Mouse (Mus musculus): ENCODE measurements around the gene Slc27a1. TPM values are rescaled to one million over a fixed set of nuclear protein-coding genes. Genes with fewer than 3 reads are reported as not detected.

Slc27a1 gene
- polyA plus RNA-seq, 1 experiment from 2014 or later = 4.1 TPM

DNA sequence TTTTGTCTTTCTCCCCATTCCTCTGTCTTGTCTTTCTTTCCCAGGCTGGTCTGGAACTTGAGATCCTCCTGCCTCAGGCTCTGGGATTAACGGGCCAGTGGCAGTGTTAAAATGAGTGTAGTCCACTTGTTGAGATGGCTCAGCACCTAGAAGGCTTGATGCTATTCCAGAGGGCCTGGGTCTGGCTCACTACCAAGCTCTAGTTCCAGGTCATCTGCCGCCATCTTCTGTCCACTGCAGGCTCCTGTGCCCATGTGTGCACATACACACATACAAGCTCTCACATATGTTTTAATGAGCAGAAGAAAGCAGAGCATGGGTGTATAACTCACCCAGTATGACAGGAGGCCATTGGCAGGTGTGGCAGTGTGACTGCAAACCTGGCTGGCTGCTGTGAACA, 3.4 kb downstream of the Slc27a1 start:
- no peak overlapping the region for H3K4me3 ChIP-seq
- peaks cover 49% of the 10 kb centered on the region for H3K27me3 ChIP-seq (replicated peaks)
- H3K4me1 ChIP-seq = peaks cover 21% of the 10 kb centered on the region
- H3K27ac ChIP-seq = no peak overlapping the region
- no peak overlapping the region for H3K4me2 ChIP-seq
- ATAC-seq = no peak
- H3K9me3 ChIP-seq (replicated peaks) = no peaks in the 10 kb centered on the region
- H3K9ac ChIP-seq = no peak overlapping the region
- no peaks in the 10 kb centered on the region for H3K36me3 ChIP-seq
- WGBS (ENCODE audit: insufficient replicate concordance) = 64% methylated on average over 2 of the region's 2 CpGs

DNA sequence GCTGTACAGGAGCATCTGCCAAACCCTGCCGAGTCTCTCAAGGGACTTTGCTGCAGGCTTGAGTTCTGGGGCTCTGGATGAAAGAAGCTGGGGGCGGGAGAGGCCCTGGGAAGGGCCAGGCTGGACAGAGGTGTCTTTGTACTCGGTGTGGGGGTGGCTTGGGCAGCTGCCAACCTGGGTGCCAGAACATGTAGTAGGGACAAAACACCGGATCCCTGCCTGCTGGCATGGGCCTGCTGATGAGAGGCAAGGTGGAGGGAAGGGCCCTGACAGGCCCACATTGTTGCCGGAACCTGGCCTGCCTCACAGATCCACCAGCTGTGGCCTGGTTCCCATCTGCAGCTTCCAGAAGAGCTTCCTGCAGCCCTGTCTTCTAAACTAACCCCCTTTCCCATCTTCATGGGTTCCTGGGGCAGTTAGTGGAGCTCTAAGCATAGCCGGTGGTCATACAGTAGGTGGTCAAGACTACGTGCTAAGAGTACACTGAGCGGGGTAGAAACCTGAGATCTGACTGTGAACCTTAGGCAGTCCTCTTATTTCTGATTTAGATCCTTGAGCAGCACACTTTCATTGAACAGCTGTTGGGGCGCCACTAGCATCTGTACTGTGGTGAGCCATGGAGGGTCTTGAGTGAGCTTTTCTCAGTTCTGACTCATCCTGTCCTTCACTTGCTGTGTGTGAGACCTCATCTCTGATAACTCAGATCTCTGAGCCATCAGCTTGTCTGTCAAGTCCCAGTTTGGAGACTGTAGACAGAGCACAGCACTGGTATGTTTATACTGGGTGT, 4.4 kb downstream of the Slc27a1 start:
- Histone ChIP-seq H3K9ac (no peak overlapping the region), H3K36me3 (no peaks in the 10 kb centered on the region), H3K27me3 (replicated peaks) (peaks cover 40% of the 10 kb centered on the region), H3K4me3 (no peak overlapping the region), H3K4me1 (peaks cover 21% of the 10 kb centered on the region), H3K27ac (no peak overlapping the region), H3K9me3 (replicated peaks) (no peaks in the 10 kb centered on the region), H3K4me2 (no peak overlapping the region)
- no peak for ATAC-seq
- WGBS (ENCODE audit: insufficient replicate concordance) = 76% methylated on average over 9 of the region's 9 CpGs

DNA sequence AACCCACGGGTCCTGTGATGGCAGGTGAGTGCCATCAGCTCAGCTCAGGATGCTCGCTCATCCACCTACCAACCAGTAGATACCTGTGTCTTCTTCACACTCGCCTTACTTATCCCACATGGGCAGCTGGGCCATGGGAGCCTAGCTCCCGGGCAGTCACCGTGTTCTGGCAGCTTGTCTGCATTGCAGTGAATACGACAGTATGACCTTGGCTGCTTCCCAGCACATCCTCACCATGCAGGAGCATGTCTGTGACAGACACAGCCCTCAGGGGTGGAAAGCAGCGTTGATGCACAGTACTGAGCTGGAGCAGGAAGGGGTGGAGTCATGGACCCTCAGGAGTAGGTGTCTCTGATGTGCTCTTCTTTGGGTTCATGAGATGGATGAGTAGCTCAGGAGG, 5.7 kb downstream of the Slc27a1 start:
- WGBS (ENCODE audit: insufficient replicate concordance) = 60% methylated on average over 7 of the region's 7 CpGs
- no peaks in the 10 kb centered on the region for H3K36me3 ChIP-seq

DNA sequence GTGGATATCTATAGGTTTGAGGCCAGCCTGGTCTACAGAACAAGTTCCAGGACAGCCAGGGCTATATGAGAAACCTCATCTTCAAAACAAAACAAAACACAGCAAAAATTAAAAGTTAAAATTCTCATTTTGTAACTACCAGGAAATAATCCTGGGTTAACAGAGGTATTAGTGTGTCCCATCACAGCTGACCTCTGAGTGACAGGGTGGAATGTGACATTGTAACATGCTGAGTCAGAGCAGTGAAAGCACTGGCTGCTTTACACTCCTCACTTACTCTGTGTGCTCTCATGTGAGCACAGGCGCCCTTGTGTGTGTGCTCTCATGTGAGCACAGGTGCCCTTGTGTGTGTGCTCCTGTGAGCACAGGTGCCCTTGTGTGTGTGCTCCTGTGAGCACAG, 6.3 kb downstream of the Slc27a1 start:
- peaks cover 11% of the 10 kb centered on the region for H3K4me1 ChIP-seq
- H3K4me3 ChIP-seq = no peak overlapping the region
- 56% methylated on average over 1 of the region's 1 CpGs for WGBS (ENCODE audit: insufficient replicate concordance)
- no peaks in the 10 kb centered on the region for H3K36me3 ChIP-seq
- ATAC-seq = no peak
- no peak overlapping the region for H3K9ac ChIP-seq
- peaks cover 20% of the 10 kb centered on the region for H3K27me3 ChIP-seq (replicated peaks)
- H3K9me3 ChIP-seq (replicated peaks) = no peaks in the 10 kb centered on the region
- H3K27ac ChIP-seq = no peak overlapping the region
- H3K4me2 ChIP-seq = no peak overlapping the region

More for the DNA sequence above, 5.7 kb downstream of the Slc27a1 start:
- Histone ChIP-seq H3K27me3 (replicated peaks) (peaks cover 26% of the 10 kb centered on the region), H3K4me3 (no peak overlapping the region), H3K9me3 (replicated peaks) (no peaks in the 10 kb centered on the region), H3K4me2 (no peak overlapping the region), H3K27ac (no peak overlapping the region), H3K9ac (no peak overlapping the region), H3K4me1 (peaks cover 17% of the 10 kb centered on the region)
- ATAC-seq = no peak

DNA sequence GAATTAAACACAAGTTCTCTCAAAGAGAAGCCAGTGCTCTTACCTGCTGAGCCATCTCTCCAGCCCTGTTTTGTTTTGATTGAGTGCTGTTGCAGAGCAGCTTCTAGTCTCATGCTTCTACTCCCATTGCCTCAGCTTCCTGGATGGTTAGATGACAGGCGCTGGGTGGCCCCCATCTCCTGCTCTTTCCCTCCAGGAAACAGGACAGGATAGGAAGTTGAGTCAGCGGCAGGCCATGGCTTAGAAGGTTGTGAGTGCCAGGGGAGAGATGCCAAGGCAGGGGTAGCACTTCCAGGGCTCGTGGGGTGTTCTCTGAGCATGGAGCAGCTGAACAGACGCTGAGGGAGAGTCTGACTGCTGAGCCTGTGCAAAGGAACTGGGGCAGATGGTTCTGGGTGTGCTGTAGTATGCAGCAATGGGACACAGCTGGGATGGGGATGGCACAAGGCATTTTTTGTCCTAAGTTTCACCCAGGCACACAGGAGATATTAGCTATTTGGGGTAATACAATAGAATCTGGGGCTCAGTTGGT, 9.2 kb downstream of the Slc27a1 start:
- 50% methylated on average over 4 of the region's 4 CpGs for WGBS (ENCODE audit: insufficient replicate concordance)
- ATAC-seq = no peak

DNA sequence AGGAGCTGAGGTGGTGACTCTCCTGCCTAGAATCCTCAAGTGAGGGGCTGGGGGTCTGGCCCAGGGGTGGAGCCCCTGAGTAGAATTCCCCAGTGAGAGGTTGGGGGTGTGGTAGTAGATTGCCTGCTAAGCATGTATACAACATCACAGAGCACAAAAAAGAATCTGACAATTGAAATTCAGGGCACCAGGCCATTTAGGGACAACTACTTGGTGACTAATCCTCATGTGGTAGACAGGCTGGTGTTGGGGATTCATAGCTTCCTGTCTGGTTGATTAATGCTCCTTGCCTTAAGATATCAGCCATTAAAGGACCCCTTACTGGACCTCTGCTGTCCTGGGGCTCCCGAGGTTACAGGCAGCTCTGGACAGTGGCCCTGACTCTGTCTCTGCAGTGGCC, 10.3 kb downstream of the Slc27a1 start:
- no peak overlapping the region for H3K4me2 ChIP-seq
- no peaks in the 10 kb centered on the region for H3K9me3 ChIP-seq (replicated peaks)
- peaks cover 12% of the 10 kb centered on the region for H3K27me3 ChIP-seq (replicated peaks)
- 55% methylated on average over 1 of the region's 1 CpGs for WGBS (ENCODE audit: insufficient replicate concordance)
- H3K27ac ChIP-seq = no peak overlapping the region
- no peak for ATAC-seq
- no peaks in the 10 kb centered on the region for H3K36me3 ChIP-seq
- H3K4me3 ChIP-seq = no peak overlapping the region
- H3K9ac ChIP-seq = no peak overlapping the region
- H3K4me1 ChIP-seq = no peaks in the 10 kb centered on the region

More for the DNA sequence above, 9.2 kb downstream of the Slc27a1 start:
- H3K4me3 ChIP-seq = no peak overlapping the region
- no peak overlapping the region for H3K27ac ChIP-seq
- peaks cover 6% of the 10 kb centered on the region; the same call in 1 of the 2 replicates for H3K27me3 ChIP-seq (replicated peaks)
- no peak overlapping the region for H3K4me2 ChIP-seq
- H3K9me3 ChIP-seq (replicated peaks) = no peaks in the 10 kb centered on the region
- H3K9ac ChIP-seq = no peak overlapping the region
- no peaks in the 10 kb centered on the region for H3K4me1 ChIP-seq
- H3K36me3 ChIP-seq = no peaks in the 10 kb centered on the region

DNA sequence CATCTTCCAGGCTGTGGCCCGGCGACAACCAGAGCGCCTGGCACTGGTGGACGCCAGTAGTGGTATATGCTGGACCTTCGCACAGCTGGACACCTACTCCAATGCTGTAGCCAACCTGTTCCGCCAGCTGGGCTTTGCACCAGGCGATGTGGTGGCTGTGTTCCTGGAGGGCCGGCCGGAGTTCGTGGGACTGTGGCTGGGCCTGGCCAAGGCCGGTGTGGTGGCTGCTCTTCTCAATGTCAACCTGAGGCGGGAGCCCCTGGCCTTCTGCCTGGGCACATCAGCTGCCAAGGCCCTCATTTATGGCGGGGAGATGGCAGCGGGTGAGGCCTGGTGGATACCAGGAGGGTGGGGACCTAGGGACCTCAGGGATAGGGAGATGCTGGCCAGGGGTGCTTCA, 10.8 kb downstream of the Slc27a1 start:
- ATAC-seq = no peak
- H3K4me2 ChIP-seq = no peak overlapping the region
- peaks cover 16% of the 10 kb centered on the region for H3K27me3 ChIP-seq (replicated peaks)
- H3K9ac ChIP-seq = no peak overlapping the region
- H3K4me3 ChIP-seq = no peak overlapping the region
- H3K4me1 ChIP-seq = no peaks in the 10 kb centered on the region
- H3K36me3 ChIP-seq = no peaks in the 10 kb centered on the region
- H3K27ac ChIP-seq = no peak overlapping the region
- no peaks in the 10 kb centered on the region for H3K9me3 ChIP-seq (replicated peaks)
- WGBS (ENCODE audit: insufficient replicate concordance) = 85% methylated on average over 14 of the region's 14 CpGs

DNA sequence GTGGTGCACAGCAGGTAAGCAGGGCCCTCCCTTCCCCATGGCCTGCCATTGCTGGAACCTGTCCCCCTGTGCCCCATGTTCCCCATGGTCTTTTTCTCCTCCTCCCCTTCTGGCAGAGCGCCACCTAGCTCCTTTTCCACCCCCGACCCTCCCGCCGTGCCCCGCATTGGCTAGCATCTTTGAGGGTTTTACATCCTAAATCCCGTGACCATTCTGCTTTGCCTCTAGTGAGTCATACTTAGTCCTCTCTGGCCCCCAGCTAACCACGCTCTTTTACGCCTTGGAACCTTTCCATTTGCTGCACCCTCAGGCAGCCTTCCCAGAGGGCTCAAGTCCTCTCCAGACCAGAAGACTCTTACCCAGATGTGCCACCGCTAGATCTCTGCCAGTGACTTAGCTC, 11.5 kb downstream of the Slc27a1 start:
- 58% methylated on average over 9 of the region's 9 CpGs for WGBS (ENCODE audit: insufficient replicate concordance)
- no peaks in the 10 kb centered on the region for H3K4me1 ChIP-seq
- peaks cover 20% of the 10 kb centered on the region for H3K27me3 ChIP-seq (replicated peaks)
- H3K27ac ChIP-seq = no peak overlapping the region
- ATAC-seq = no peak
- no peaks in the 10 kb centered on the region for H3K9me3 ChIP-seq (replicated peaks)
- 0 out of 2 replicates have a peak, but pooled peaks cover 1% of the 10 kb centered on the region for H3K36me3 ChIP-seq
- H3K9ac ChIP-seq = no peak overlapping the region
- no peak overlapping the region for H3K4me3 ChIP-seq
- H3K4me2 ChIP-seq = no peak overlapping the region

DNA sequence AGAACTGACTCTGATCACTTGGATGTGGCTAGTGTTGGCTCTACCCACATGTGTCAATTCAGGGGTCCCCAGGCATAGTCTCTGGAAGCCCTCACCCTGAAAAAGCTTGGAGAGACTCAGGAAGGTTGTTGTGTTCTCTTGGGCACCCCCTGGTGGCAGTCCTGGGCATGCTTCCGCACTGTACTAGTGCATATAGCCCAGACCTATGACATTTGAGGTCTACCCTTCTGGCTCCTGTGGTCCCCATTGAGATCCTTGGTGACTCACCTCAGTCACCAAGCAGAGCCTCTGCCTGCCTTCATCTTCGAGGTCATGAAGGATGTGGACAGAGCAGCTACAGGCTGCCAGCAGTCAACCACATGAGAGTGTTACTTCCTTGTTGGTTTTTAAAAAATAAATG, 18.2 kb downstream of the Slc27a1 start:
- Histone ChIP-seq H3K27me3 (replicated peaks) (peaks cover 14% of the 10 kb centered on the region), H3K9ac (no peak overlapping the region), H3K4me1 (peaks cover 18% of the 10 kb centered on the region), H3K36me3 (0 out of 2 replicates have a peak, but pooled peaks cover 4% of the 10 kb centered on the region), H3K4me2 (no peak overlapping the region), H3K9me3 (replicated peaks) (no peaks in the 10 kb centered on the region), H3K4me3 (no peak overlapping the region), H3K27ac (no peak overlapping the region)
- WGBS (ENCODE audit: insufficient replicate concordance) = 44% methylated on average over 2 of the region's 2 CpGs
- ATAC-seq = no peak

DNA sequence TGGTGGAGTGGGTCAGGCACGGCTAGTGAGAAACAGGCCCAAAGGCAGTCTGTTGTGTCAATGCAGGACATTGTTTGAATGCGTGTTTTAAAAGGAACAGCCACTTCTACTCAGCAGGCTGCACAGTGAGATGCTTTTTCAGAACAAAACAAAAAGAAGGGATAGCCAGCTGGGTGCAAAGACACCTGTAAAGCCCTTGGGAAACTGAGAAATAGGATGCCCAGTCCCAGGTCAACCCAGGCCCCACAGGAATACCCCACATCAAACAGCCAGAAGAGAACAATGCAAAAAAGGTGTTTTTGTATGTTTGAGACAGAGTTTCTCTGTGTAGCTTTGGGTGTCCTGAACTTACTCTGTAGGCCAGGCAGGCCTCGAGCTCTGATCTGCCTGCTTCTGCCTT, 20.1 kb downstream of the Slc27a1 start:
- H3K36me3 ChIP-seq = 0 out of 2 replicates have a peak, but pooled peaks cover 4% of the 10 kb centered on the region
- no peak overlapping the region for H3K4me2 ChIP-seq
- H3K27ac ChIP-seq = no peak overlapping the region
- ATAC-seq = no peak
- no peak overlapping the region for H3K9ac ChIP-seq
- H3K27me3 ChIP-seq (replicated peaks) = peaks cover 11% of the 10 kb centered on the region
- no peaks in the 10 kb centered on the region for H3K9me3 ChIP-seq (replicated peaks)
- H3K4me3 ChIP-seq = no peak overlapping the region
- H3K4me1 ChIP-seq = peaks cover 31% of the 10 kb centered on the region
- WGBS (ENCODE audit: insufficient replicate concordance) = 73% methylated on average over 3 of the region's 3 CpGs

DNA sequence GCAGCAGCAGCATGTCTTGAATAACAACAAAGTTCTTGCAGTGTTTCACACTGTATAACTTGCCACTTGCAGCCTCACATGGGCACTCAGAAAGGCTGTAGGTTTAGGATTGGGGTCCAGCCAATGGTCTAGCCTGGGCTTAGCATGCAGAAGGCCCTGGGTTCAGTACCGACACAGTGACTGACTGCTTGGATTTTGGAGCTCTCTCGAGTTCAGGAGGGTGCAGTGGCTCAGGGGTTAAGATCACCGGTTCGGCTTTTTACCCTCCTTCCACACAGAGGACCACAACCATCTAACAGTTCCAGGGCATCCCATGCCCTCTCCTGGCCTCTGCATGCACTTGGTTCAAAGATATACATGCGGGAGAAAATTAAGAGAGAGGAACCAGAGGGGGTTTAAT, 22.3 kb downstream of the Slc27a1 start:
- H3K4me2 ChIP-seq = peak overlapping the region; percentile 93
- peaks cover 13% of the 10 kb centered on the region for H3K36me3 ChIP-seq
- H3K9ac ChIP-seq = peak overlapping the region; percentile 94
- no peaks in the 10 kb centered on the region for H3K9me3 ChIP-seq (replicated peaks)
- peak overlapping the region; percentile 97 for H3K27ac ChIP-seq
- WGBS (ENCODE audit: insufficient replicate concordance) = 20% methylated on average over 5 of the region's 5 CpGs
- H3K27me3 ChIP-seq (replicated peaks) = no peaks in the 10 kb centered on the region
- ATAC-seq = no peak
- H3K4me1 ChIP-seq = peaks cover 48% of the 10 kb centered on the region
- H3K4me3 ChIP-seq = peak overlapping the region; percentile 81

DNA sequence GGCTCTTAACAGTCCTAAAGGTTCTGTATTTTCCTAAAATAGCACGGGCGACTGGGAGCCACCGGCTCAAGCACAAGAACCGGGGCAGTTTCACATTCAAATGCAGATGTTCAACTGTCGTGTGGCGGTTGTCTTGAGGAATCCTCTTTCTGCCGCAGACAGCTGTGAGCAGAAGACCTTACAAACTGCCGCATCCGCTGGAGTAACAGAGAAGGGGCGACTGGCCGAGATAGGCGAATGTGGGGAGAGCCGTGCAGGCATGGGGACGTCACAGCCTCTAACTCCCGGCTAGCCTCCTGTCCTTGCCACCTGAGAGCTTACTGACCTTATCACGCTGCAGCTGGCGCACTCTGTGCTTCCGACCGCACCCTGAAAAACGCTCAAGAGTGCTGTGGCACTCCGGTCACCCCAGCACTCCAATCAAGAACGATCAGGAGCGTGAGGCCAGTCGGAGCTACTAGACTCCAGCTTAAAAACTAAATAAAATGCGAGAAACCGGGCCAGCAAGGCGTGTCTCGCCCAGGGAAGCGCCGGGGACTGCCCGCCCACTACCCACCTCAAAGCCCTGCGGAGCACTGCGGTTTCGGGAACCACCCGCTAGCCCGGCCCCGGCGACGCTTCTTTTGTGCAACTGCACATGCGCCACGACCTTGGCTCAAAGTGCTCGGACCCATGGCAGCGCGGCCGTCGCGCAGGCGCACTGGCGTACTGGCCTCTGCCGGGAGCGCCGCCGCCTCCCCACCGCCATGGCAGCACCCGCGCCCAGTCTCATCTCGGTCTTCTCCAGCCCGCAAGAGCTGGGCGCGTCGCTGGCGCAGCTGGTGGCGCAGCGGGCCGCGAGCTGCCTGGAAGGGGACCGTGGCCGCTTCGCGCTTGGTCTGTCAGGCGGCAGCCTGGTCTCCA, 23.0 kb downstream of the Slc27a1 start, which contains the start of gene Pgls:
Pgls (plus strand) TSS at position 706 of the 903 bp plus-strand sequence.
- Histone ChIP-seq H3K27me3 (replicated peaks) (no peaks in the 10 kb centered on the region), H3K36me3 (peaks cover 13% of the 10 kb centered on the region), H3K4me3 (peak within 1 kb of the TSS; percentile 81), H3K27ac (peak within 1 kb of the TSS; percentile 97), H3K4me2 (peak within 1 kb of the TSS; percentile 93), H3K9ac (peak within 1 kb of the TSS; percentile 94), H3K4me1 (peaks cover 55% of the 10 kb centered on the region), H3K9me3 (replicated peaks) (no peaks in the 10 kb centered on the region)
- under 1% methylated on average over 69 of the region's 71 CpGs for WGBS (ENCODE audit: insufficient replicate concordance)
- ATAC-seq = peak; percentile 88

Measured in liver, embryonic 12.5 days (tissue).